Comparison of ENCODE assay signal across 26 mouse cellular contexts in the genomic region with DNA sequence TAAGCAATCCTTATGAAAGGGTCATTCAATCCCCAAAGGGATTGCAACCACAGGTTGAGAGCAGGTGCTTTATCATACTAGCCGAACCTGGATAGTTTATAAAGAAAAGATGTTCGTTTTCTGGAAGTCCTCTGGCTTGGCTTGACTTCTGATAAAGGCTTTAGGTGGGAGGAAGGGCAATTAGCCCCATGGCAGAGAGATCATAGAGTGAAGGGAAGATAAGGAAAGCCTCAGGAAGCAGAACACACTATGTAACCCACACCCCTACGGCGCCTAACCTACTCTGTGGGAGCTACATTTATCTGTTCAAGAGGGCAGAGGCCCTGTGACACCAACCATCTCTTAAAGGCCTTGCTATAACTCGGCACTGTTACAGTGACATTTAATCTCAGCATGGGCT.
DNase-seq lines count a peak whose midpoint lies in the region; ATAC-seq and TF ChIP-seq lines count a peak whose summit lies in the region.
"Had no signal": no experiment of that assay in that cellular context is flagged by ENCODE, and none has a peak within 500 bp of the region (broad histone marks: within the 10 kb centered on the region; RNA-seq: fewer than 3 reads in every experiment).

No protein-coding gene starts in this region.

- H3K27me3 ChIP-seq in MEL (ENCODE audit: control insufficient read depth in 1 of 2, insufficient read depth in 2 of 2, low read length in 2 of 2): no peaks in the 10 kb centered on the region
- H3K27me3 ChIP-seq in liver, embryonic 14.5 days (ENCODE audit: control insufficient read depth, insufficient read depth, low read length): no peaks in the 10 kb centered on the region
- H3K27me3 ChIP-seq in hindbrain, embryonic 14.5 days (ENCODE audit: control insufficient read depth, insufficient read depth, low read length): no peaks in the 10 kb centered on the region
- H3K27me3 ChIP-seq in lung, postnatal 0 days (replicated peaks; ENCODE audit: insufficient read depth, low read length): no peaks in the 10 kb centered on the region
- H3K27me3 ChIP-seq: forebrain, embryonic 13.5 days; heart, embryonic 15.5 days; Patski had no signal

- TF ChIP-seq EP300 in MEL (IDR thresholded peaks at IDR 0.05; ENCODE audit: low read depth in 1 of 2, low read length in 2 of 2): peak; percentile 89 to 93
- TF ChIP-seq EP300 in liver, embryonic 14.5 days (IDR thresholded peaks at IDR 0.05; ENCODE audit: low read depth): no peak
- no peak for TF ChIP-seq EP300 in lung, postnatal 0 days (IDR thresholded peaks at IDR 0.05)

- TF ChIP-seq POLR2A in MEL (IDR thresholded peaks at IDR 0.05; ENCODE audit: control insufficient read depth in 1 of 2, insufficient read depth in 1 of 2, low read depth in 1 of 2, low read length in 2 of 2, poor library complexity in 1 of 2): peak in 1 of 2 experiments; percentile 35; a peak in 1 of 4 replicates

- no peak overlapping the region for H3K4me2 ChIP-seq in liver, embryonic 14.5 days (ENCODE audit: low read depth)
- no peak overlapping the region for H3K4me2 ChIP-seq in hindbrain, embryonic 14.5 days (replicated peaks)
- H3K4me2 ChIP-seq in lung, postnatal 0 days (replicated peaks; ENCODE audit: low read depth, low read length): no peak overlapping the region
- H3K4me2 ChIP-seq: forebrain, embryonic 13.5 days; heart, embryonic 11.5 days; heart, embryonic 15.5 days; hindbrain, embryonic 13.5 days had no signal

- peak; percentile 37 for DNase-seq in 416B (ENCODE audit: low read depth)
- peak; percentile 79 for DNase-seq in MEL (ENCODE audit: low read depth, low spot score)
- no peak for DNase-seq in liver, embryonic 14.5 days (ENCODE audit: low read depth in 3 of 3, low spot score in 3 of 3)
- DNase-seq in hindbrain, embryonic 14.5 days (ENCODE audit: low spot score): no peak
- no peak for DNase-seq in lung, postnatal 0 days (ENCODE audit: low spot score)
- DNase-seq in frontal cortex, postnatal 10 days (ENCODE audit: low spot score in 2 of 2): no peak
- DNase-seq: adrenal gland, postnatal 10 days; adrenal gland, postnatal 36 days; cerebellum, adult 11-12 months; cerebellum, adult 8-10 months; cerebellum, postnatal 10 days; cerebellum, postnatal 36 days; gastrocnemius, adult 2 months; gastrocnemius, postnatal 14 days; heart, postnatal 10 days; heart, postnatal 36 days had no signal

- TF ChIP-seq RAD21 in MEL (IDR thresholded peaks at IDR 0.05; ENCODE audit: low read depth, low read length): no peak

- 11% methylated on average over 5 of the region's 5 CpGs for WGBS in liver, embryonic 14.5 days (ENCODE audit: insufficient replicate concordance)
- 89% methylated on average over 5 of the region's 5 CpGs for WGBS in hindbrain, embryonic 14.5 days
- WGBS in lung, postnatal 0 days: 66% methylated on average over 5 of the region's 5 CpGs

- H3K27ac ChIP-seq in MEL (ENCODE audit: control insufficient read depth, low read depth, low read length): peak overlapping the region; percentile 81
- no peak overlapping the region for H3K27ac ChIP-seq in liver, embryonic 14.5 days
- no peak overlapping the region for H3K27ac ChIP-seq in hindbrain, embryonic 14.5 days
- no peak overlapping the region for H3K27ac ChIP-seq in lung, postnatal 0 days (ENCODE audit: low read length)
- H3K27ac ChIP-seq: forebrain, embryonic 10.5 days; forebrain, embryonic 13.5 days; gastrocnemius, adult 2 months; heart, embryonic 15.5 days; hindbrain, embryonic 10.5 days; hindbrain, embryonic 13.5 days; hindbrain, postnatal 0 days had no signal

- no peak overlapping the region for H3K9ac ChIP-seq in MEL (ENCODE audit: control insufficient read depth, low read depth, low read length, poor library complexity, severe bottlenecking)
- no peak overlapping the region for H3K9ac ChIP-seq in liver, embryonic 14.5 days (replicated peaks)
- H3K9ac ChIP-seq in hindbrain, embryonic 14.5 days: no peak overlapping the region
- H3K9ac ChIP-seq in lung, postnatal 0 days (replicated peaks; ENCODE audit: low read depth): no peak overlapping the region
- H3K9ac ChIP-seq: forebrain, embryonic 13.5 days; heart, embryonic 15.5 days; hindbrain, embryonic 13.5 days had no signal

- peaks cover 35 to 59% of the 10 kb centered on the region in 2 experiments for H3K4me1 ChIP-seq in MEL (ENCODE audit: control insufficient read depth in 1 of 2, insufficient read depth in 2 of 2, low read length in 2 of 2)
- H3K4me1 ChIP-seq in liver, embryonic 14.5 days (replicated peaks; ENCODE audit: control insufficient read depth in 2 of 2, insufficient read depth in 2 of 2, low read length in 1 of 2): peaks cover 0 to 12% of the 10 kb centered on the region in 2 experiments; a peak in 2 of 4 replicates
- 0 out of 2 replicates have a peak, but pooled peaks cover under 1% of the 10 kb centered on the region for H3K4me1 ChIP-seq in hindbrain, embryonic 14.5 days (replicated peaks; ENCODE audit: control insufficient read depth, insufficient read depth, low read length)
- H3K4me1 ChIP-seq in lung, postnatal 0 days (ENCODE audit: insufficient read depth, low read depth, low read length): peaks cover 6% of the 10 kb centered on the region; the same call in 1 of the 2 replicates

- no peak for TF ChIP-seq CTCF in MEL (IDR thresholded peaks at IDR 0.05 in 2 of 3, conservative IDR thresholded peaks at IDR 0.05 in 1 of 3; ENCODE audit: control insufficient read depth in 1 of 3, insufficient read depth in 1 of 3, low read depth in 2 of 3, low read length in 3 of 3, poor library complexity in 1 of 3, severe bottlenecking in 1 of 3)
- no peak for TF ChIP-seq CTCF in liver, embryonic 14.5 days (IDR thresholded peaks at IDR 0.05; ENCODE audit: low read depth)
- no peak for TF ChIP-seq CTCF in lung, postnatal 0 days (IDR thresholded peaks at IDR 0.05)

- H3K36me3 ChIP-seq in MEL (ENCODE audit: control insufficient read depth in 1 of 2, insufficient read depth in 2 of 2, low read length in 2 of 2): peaks cover 0 to 41% of the 10 kb centered on the region in 2 experiments; a peak in 2 of 4 replicates
- H3K36me3 ChIP-seq in liver, embryonic 14.5 days (replicated peaks; ENCODE audit: control insufficient read depth, insufficient read depth, low read depth): no peaks in the 10 kb centered on the region
- H3K36me3 ChIP-seq in hindbrain, embryonic 14.5 days (replicated peaks; ENCODE audit: control insufficient read depth, insufficient read depth): no peaks in the 10 kb centered on the region
- no peaks in the 10 kb centered on the region for H3K36me3 ChIP-seq in lung, postnatal 0 days (ENCODE audit: insufficient read depth, low read length)
- H3K36me3 ChIP-seq: forebrain, embryonic 10.5 days; heart, embryonic 15.5 days; hindbrain, embryonic 10.5 days; hindbrain, embryonic 13.5 days had no signal

- peak; percentile 40; the same call in 1 of the 2 replicates for ATAC-seq in liver, embryonic 14.5 days (ENCODE audit: insufficient read depth)
- no peak for ATAC-seq in hindbrain, embryonic 14.5 days (ENCODE audit: low FRiP score)
- ATAC-seq in lung, postnatal 0 days: no peak
- ATAC-seq: forebrain, embryonic 13.5 days; forebrain, embryonic 16.5 days; hindbrain, postnatal 0 days; inflammation-experienced regulatory T-cells, adult 6 months; Patski had no signal

- no peaks in the 10 kb centered on the region for H3K9me3 ChIP-seq in MEL (replicated peaks; ENCODE audit: insufficient read depth, low read length)
- no peaks in the 10 kb centered on the region for H3K9me3 ChIP-seq in liver, embryonic 14.5 days (ENCODE audit: control insufficient read depth, low read length)
- H3K9me3 ChIP-seq in hindbrain, embryonic 14.5 days (ENCODE audit: control insufficient read depth, low read length): no peaks in the 10 kb centered on the region
- H3K9me3 ChIP-seq in lung, postnatal 0 days (ENCODE audit: low read length): no peaks in the 10 kb centered on the region
- H3K9me3 ChIP-seq: forebrain, embryonic 10.5 days; forebrain, embryonic 13.5 days; heart, embryonic 15.5 days; hindbrain, embryonic 10.5 days; hindbrain, embryonic 13.5 days had no signal

- H3K79me2 ChIP-seq in MEL (ENCODE audit: control insufficient read depth, insufficient read depth, low read length, poor library complexity): no peaks in the 10 kb centered on the region

- peak overlapping the region in 1 of 2 experiments; percentile 38; a peak in 1 of 4 replicates for H3K4me3 ChIP-seq in MEL (ENCODE audit: control insufficient read depth in 1 of 2, insufficient read depth in 1 of 2, low read depth in 2 of 2, low read length in 2 of 2)
- no peak overlapping the region for H3K4me3 ChIP-seq in liver, embryonic 14.5 days (ENCODE audit: insufficient read depth in 1 of 2, low read depth in 2 of 2, low read length in 2 of 2)
- H3K4me3 ChIP-seq in hindbrain, embryonic 14.5 days (replicated peaks; ENCODE audit: low read length): no peak overlapping the region
- H3K4me3 ChIP-seq in lung, postnatal 0 days (ENCODE audit: low read depth, low read length): no peak overlapping the region
- H3K4me3 ChIP-seq: forebrain, embryonic 10.5 days; forebrain, embryonic 13.5 days; gastrocnemius, adult 2 months; heart, embryonic 15.5 days; hindbrain, embryonic 10.5 days; hindbrain, embryonic 13.5 days had no signal

TF ChIP-seq in MEL, 35 proteins besides CTCF, POLR2A, EP300 and RAD21 (continues in another document):
- TF ChIP-seq MAX (IDR thresholded peaks at IDR 0.05; ENCODE audit: low read length) (no peak), USF1 (IDR thresholded peaks at IDR 0.05; ENCODE audit: low read depth, low read length) (no peak), TBP (IDR thresholded peaks at IDR 0.05; ENCODE audit: low read depth, low read length) (peak; percentile 28; the same call in 1 of the 2 replicates), MXI1 (IDR thresholded peaks at IDR 0.05; ENCODE audit: low read depth, low read length) (no peak), POLR2AphosphoS5 (IDR thresholded peaks at IDR 0.05; ENCODE audit: borderline replicate concordance, low read depth, low read length) (no peak), MEF2A (IDR thresholded peaks at IDR 0.05; ENCODE audit: extremely low read depth, insufficient replicate concordance, low read depth, low read length, poor library complexity, severe bottlenecking) (no peak), ZNF384 (IDR thresholded peaks at IDR 0.05; ENCODE audit: low read depth, low read length) (no peak), ZMIZ1 (IDR thresholded peaks at IDR 0.05; ENCODE audit: low read depth, low read length) (no peak), POLR2AphosphoS2 (IDR thresholded peaks at IDR 0.05; ENCODE audit: low read length) (no peak), MYC (IDR thresholded peaks at IDR 0.05; ENCODE audit: low read depth, low read length) (0 out of 2 replicates have a peak, but pooled peaks have one; percentile 27), ELF1 (IDR thresholded peaks at IDR 0.05; ENCODE audit: low read depth, low read length) (0 out of 2 replicates have a peak, but pooled peaks have one; percentile 18), ZKSCAN1 (IDR thresholded peaks at IDR 0.05; ENCODE audit: low read depth, low read length) (no peak), ETS1 (IDR thresholded peaks at IDR 0.05; ENCODE audit: low read depth, low read length) (peak; percentile 89), MYB (IDR thresholded peaks at IDR 0.05; ENCODE audit: low read depth, low read length) (peak; percentile 79), GABPA (IDR thresholded peaks at IDR 0.05; ENCODE audit: low read depth, low read length) (no peak), MAZ (IDR thresholded peaks at IDR 0.05; ENCODE audit: low read depth, low read length) (peak; percentile 35; the same call in 1 of the 2 replicates)

Comparison
In these comparisons a context has a peak if more than half of its experiments do, and no peak if none do; other contexts are left out.
1. DNase-seq: peak in 416B (single experiment) and MEL (single experiment); none in liver, embryonic 14.5 days (0 of 3), hindbrain, embryonic 14.5 days (single experiment), lung, postnatal 0 days (single experiment) and frontal cortex, postnatal 10 days (0 of 2).